Comparison of ENCODE assay signal across 20 mouse cellular contexts in the genomic region with DNA sequence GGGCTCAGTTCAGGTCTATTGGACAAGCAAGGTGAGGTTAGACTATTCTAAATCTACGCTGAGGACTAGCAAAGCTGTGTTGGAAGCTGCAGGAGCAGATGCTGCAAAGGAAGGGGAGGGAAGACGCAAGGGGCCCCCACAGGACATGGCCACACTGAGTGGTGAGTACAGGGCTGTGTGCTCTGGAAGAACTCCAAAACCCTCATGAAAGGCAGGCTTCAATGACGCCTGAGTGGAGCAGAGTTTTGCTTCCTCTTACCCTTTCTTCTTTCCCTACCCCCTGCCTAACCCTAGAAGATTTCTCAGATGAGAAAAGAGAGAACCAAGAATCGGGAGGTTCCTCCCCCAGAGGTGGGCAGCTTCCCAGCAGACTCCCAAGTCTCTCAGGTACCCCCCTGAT.
DNase-seq lines count a peak whose midpoint lies in the region; ATAC-seq lines count a peak whose summit lies in the region.
"Had no signal": no experiment of that assay in that cellular context is flagged by ENCODE, and none has a peak within 500 bp of the region (broad histone marks: within the 10 kb centered on the region; RNA-seq: fewer than 3 reads in every experiment).

No protein-coding gene starts in this region.

- H3K36me3 ChIP-seq in heart, embryonic 10.5 days, result no peaks in the 10 kb centered on the region
- H3K36me3 ChIP-seq: embryonic facial prominence, embryonic 10.5 days; heart, embryonic 13.5 days; hindbrain, embryonic 15.5 days had no signal

- 69% methylated on average over 4 of the region's 4 CpGs for WGBS in heart, embryonic 10.5 days

- H3K27me3 ChIP-seq in heart, embryonic 10.5 days (ENCODE audit: insufficient read depth, poor library complexity, severe bottlenecking), result 0 out of 2 replicates have a peak, but pooled peaks cover 7% of the 10 kb centered on the region
- H3K27me3 ChIP-seq: heart, embryonic 13.5 days; hindbrain, embryonic 15.5 days; Patski had no signal

- peaks cover 35% of the 10 kb centered on the region for H3K4me1 ChIP-seq in heart, embryonic 10.5 days
- H3K4me1 ChIP-seq: embryonic facial prominence, embryonic 10.5 days; hindbrain, embryonic 15.5 days had no signal

- peak overlapping the region; percentile 36; the same call in 1 of the 2 replicates for H3K27ac ChIP-seq in heart, embryonic 10.5 days
- H3K27ac ChIP-seq: embryonic facial prominence, embryonic 10.5 days; heart, embryonic 13.5 days; hindbrain, embryonic 15.5 days had no signal

- DNase-seq in heart, embryonic 10.5 days (ENCODE audit: low spot score), result no peak
- no peak for DNase-seq in heart, adult 8-10 months (ENCODE audit: low spot score)
- DNase-seq in kidney, postnatal 10 days, result peak; percentile 15
- DNase-seq in kidney, adult 8-10 months, result no peak
- DNase-seq in thymus, postnatal 25 days, result peak; percentile 6
- no peak for DNase-seq in thymus, postnatal 36 days
- no peak for DNase-seq in left cerebral cortex, adult 18-20 months (ENCODE audit: low spot score in 2 of 2)
- DNase-seq: adrenal gland, postnatal 14 days; cerebellum, adult 11-12 months; cerebellum, adult 9-10 months; cerebellum, postnatal 36 days; heart, postnatal 14 days had no signal

- H3K4me3 ChIP-seq in heart, embryonic 10.5 days, result no peak overlapping the region
- H3K4me3 ChIP-seq: embryonic facial prominence, embryonic 10.5 days; heart, embryonic 13.5 days; hindbrain, embryonic 15.5 days had no signal

- no peaks in the 10 kb centered on the region for H3K9me3 ChIP-seq in heart, embryonic 10.5 days
- H3K9me3 ChIP-seq: embryonic facial prominence, embryonic 10.5 days; hindbrain, embryonic 15.5 days had no signal

- ATAC-seq in megakaryocyte progenitor cell, adult 5-6 weeks (replicated peaks; ENCODE audit: poor library complexity), result peak; percentile 60
- ATAC-seq: activated CD4-positive, CD25-positive, alpha-beta regulatory T cell, adult 4 months; forebrain, embryonic 14.5 days; intestine, embryonic 16.5 days; Patski had no signal

Comparison
In these comparisons a context has a peak if more than half of its experiments do, and no peak if none do; other contexts are left out.
1. DNase-seq: peak in kidney, postnatal 10 days (single experiment) and thymus, postnatal 25 days (single experiment); none in heart, embryonic 10.5 days (single experiment), heart, adult 8-10 months (single experiment), kidney, adult 8-10 months (0 of 2), thymus, postnatal 36 days (0 of 2) and left cerebral cortex, adult 18-20 months (0 of 2).